Mouse (Mus musculus) bone marrow, adult 2 months (tissue): ENCODE results near the gene Dctn1.

Experiments used
- CTCF ChIP-seq: fragments of 200-500 bp; IDR thresholded peaks from 2 replicates; pipeline ENCODE4 v1.5.1; 2011; ENCODE audit warnings: low read length, control low read depth; ENCODE audit not compliant: control insufficient read depth, insufficient read depth
- POLR2A ChIP-seq: fragments of 200-500 bp; IDR thresholded peaks from 2 replicates; pipeline ENCODE4 v1.6.1; 2011; ENCODE audit warnings: low read depth, mild to moderate bottlenecking, control low read depth, low read length, borderline replicate concordance; ENCODE audit not compliant: control insufficient read depth

GRCm38 (mm10) chr6:83120930-83121862, 44.5 kb upstream of the Dctn1 start, which contains the start of gene Wbp1:
- peak; percentile 96 for TF ChIP-seq POLR2A
- no peak for TF ChIP-seq CTCF
